Mouse (Mus musculus) G1E-ER4 (cell line): ENCODE results near the gene Iapp. TPM values are rescaled to one million over a fixed set of nuclear protein-coding genes. Genes with fewer than 3 reads are reported as not detected.

Experiments used
- GATA1 ChIP-seq: IDR thresholded peaks from one replicate; pipeline ENCODE4 v1.8.0; 2012; ENCODE audit warnings: low read length, inconsistent platforms
- polyA plus RNA-seq: library from polyadenylated mRNA; stranded (reverse); fragments of >175 nt; gene quantifications from 2 replicates; pipeline ENCODE4 v1.2.3, GENCODE M21; 2012

Iapp gene
- polyA plus RNA-seq, 1 experiment: not detected

- TF ChIP-seq GATA1: no peak
Measured at GRCm38 (mm10) chr6:142347431-142348385, 49.5 kb downstream of the Iapp start.

Other genes with a start within 250 kb of the Iapp start
- gene Slco1a6, start 89.9 kb upstream of the Iapp start, polyA plus RNA-seq: not detected in 2 replicates
- gene Slco1a5, start 24.6 kb downstream of the Iapp start, polyA plus RNA-seq: not detected in 2 replicates
- 1.7 and 3.1 TPM in 2 replicates for gene Pyroxd1, start 47.2 kb downstream of the Iapp start, polyA plus RNA-seq
- gene Recql, start 88.7 kb downstream of the Iapp start, polyA plus RNA-seq: 1.9 TPM in 2 replicates
- 19.3 and 25.8 TPM in 2 replicates for gene Golt1b, start 88.8 kb downstream of the Iapp start, polyA plus RNA-seq
- not detected in 2 replicates for gene Spx, start 115.0 kb downstream of the Iapp start, polyA plus RNA-seq
- gene Gys2, start 174.7 kb downstream of the Iapp start, polyA plus RNA-seq: not detected in 2 replicates
- gene Ldhb, start 209.5 kb downstream of the Iapp start, polyA plus RNA-seq: not detected in 2 replicates